Mouse (Mus musculus) heart, postnatal 0 days (tissue): ENCODE measurements around the gene Dusp28. TPM values are rescaled to one million over a fixed set of nuclear protein-coding genes. Genes with fewer than 3 reads are reported as not detected.

Source experiments
- ATAC-seq: fragments of 200-750 bp; cut with Nextera tagmentation; 2 replicates; pipeline ENCODE4 v1.8.0; 2017; ENCODE audit warnings: low read depth, moderate number of reproducible peaks, moderate library complexity; ENCODE audit not compliant: insufficient read depth
- DNase-seq: peaks from one replicate; pipeline ENCODE4 v3.0.0-alpha.2; 2016; ENCODE audit warnings: low spot score
- H3K27ac ChIP-seq: fragments of 300-500 bp; sonication (generic); 2 replicates; pipeline ENCODE4 v1.5.1; 2014; ENCODE audit warnings: low read depth, mild to moderate bottlenecking
- H3K27me3 ChIP-seq: fragments of 300-500 bp; sonication (generic); 2 replicates; pipeline ENCODE4 v1.6.1; 2014; ENCODE audit warnings: low read length, mixed read lengths; ENCODE audit not compliant: control insufficient read depth, insufficient read depth
- H3K36me3 ChIP-seq: fragments of 300-500 bp; sonication (generic); replicated peaks from 2 replicates; pipeline ENCODE4 v1.6.1; 2014; ENCODE audit warnings: low read length, mixed read lengths; ENCODE audit not compliant: control insufficient read depth, insufficient read depth
- H3K4me1 ChIP-seq: fragments of 300-500 bp; sonication (generic); 2 replicates; pipeline ENCODE4 v1.6.1; 2014; ENCODE audit warnings: antibody characterized with exemption; ENCODE audit not compliant: control insufficient read depth, insufficient read depth
- H3K4me2 ChIP-seq: fragments of 300-500 bp; sonication (generic); 2 replicates; pipeline ENCODE4 v1.6.1; 2014; ENCODE audit warnings: low read depth, mild to moderate bottlenecking, low read length, moderate library complexity
- H3K4me3 ChIP-seq: fragments of 300-500 bp; sonication (generic); 2 replicates; pipeline ENCODE4 v1.5.1; 2014; ENCODE audit warnings: low read depth, low read length
- H3K9ac ChIP-seq: fragments of 300-500 bp; sonication (generic); replicated peaks from 2 replicates; pipeline ENCODE4 v1.6.1; 2014; ENCODE audit warnings: low read depth, low read length, mixed read lengths
- H3K9me3 ChIP-seq: fragments of 300-500 bp; sonication (generic); replicated peaks from 2 replicates; pipeline ENCODE4 v1.6.1; 2016; ENCODE audit warnings: low read length; ENCODE audit not compliant: control insufficient read depth
- CTCF ChIP-seq: IDR thresholded peaks from 2 replicates; pipeline ENCODE4 v1.5.1; 2016; ENCODE audit warnings: antibody characterized with exemption, control low read depth, low read depth
- EP300 ChIP-seq: IDR thresholded peaks from 2 replicates; pipeline ENCODE4 v1.6.1; 2016; ENCODE audit warnings: antibody characterized with exemption, low read depth
- WGBS: fragments of 180-500 bp; shearing (Covaris S2); extraction: QIAGEN DNeasy Blood & Tissue Kit; methylation state at CpG from one replicate; pipeline ENCODE4 v1.1.7; 2014; 5-methylcytosine and 5-hydroxymethylcytosine counted together
- polyA plus RNA-seq: library from polyadenylated mRNA; unstranded; fragments of >200 nt; fragmentation: Nextera tagmentation; extraction: Ambion mirVana; gene quantifications from 2 replicates; pipeline ENCODE4 v1.2.1, GENCODE M21; 2015
- total RNA-seq: library from RNA; depleted of rRNA; stranded (reverse); fragments of >200 nt; gene quantifications from 2 replicates; pipeline ENCODE4 v1.2.3, GENCODE M21; 2014; ENCODE audit warnings: low replicate concordance

The Dusp28 gene
- total and polyA plus RNA-seq, 2 experiments from 2014 or later, result 21.4 to 23.5 TPM

GRCm38 (mm10) chr1:92935054-92935962 lies 28.5 kb downstream of the Dusp28 start:
- ATAC-seq, result no peak

GRCm38 (mm10) chr1:92935977-92936376 lies 29.2 kb downstream of the Dusp28 start:
- Histone ChIP-seq H3K9me3 (no peaks in the 10 kb centered on the region), H3K4me2 (peak overlapping the region; percentile 98), H3K4me3 (peak overlapping the region; percentile 70; the same call in 1 of the 2 replicates), H3K4me1 (peaks cover 15% of the 10 kb centered on the region), H3K27me3 (no peaks in the 10 kb centered on the region), H3K27ac (no peak overlapping the region), H3K9ac (no peak overlapping the region), H3K36me3 (peaks cover 32% of the 10 kb centered on the region)
- TF ChIP-seq CTCF, result peak; percentile 12; the same call in 1 of the 2 replicates
- TF ChIP-seq EP300, result no peak
- DNase-seq (no peak), ATAC-seq (no peak)
- whole genome bisulfite sequencing, result 25% methylated on average over 2 of the region's 2 CpGs

More at GRCm38 (mm10) chr1:92935054-92935962, 28.5 kb downstream of the Dusp28 start:
- H3K9me3 ChIP-seq, result no peaks in the 10 kb centered on the region
- H3K27ac ChIP-seq, result peak overlapping the region; percentile 93
- peaks cover 17% of the 10 kb centered on the region for H3K4me1 ChIP-seq
- H3K4me3 ChIP-seq, result peak overlapping the region; percentile 70
- 14% methylated on average over 10 of the region's 10 CpGs for WGBS
- H3K4me2 ChIP-seq, result peak overlapping the region; percentile 98
- peak overlapping the region; percentile 71 for H3K9ac ChIP-seq
- DNase-seq, result no peak
- peaks cover 25% of the 10 kb centered on the region for H3K36me3 ChIP-seq
- H3K27me3 ChIP-seq, result no peaks in the 10 kb centered on the region
- TF ChIP-seq EP300 (no peak), CTCF (no peak)

- Histone ChIP-seq H3K4me1 (peaks cover 15% of the 10 kb centered on the region), H3K9ac (no peak overlapping the region), H3K27ac (no peak overlapping the region), H3K4me2 (no peak overlapping the region), H3K4me3 (no peak overlapping the region), H3K9me3 (no peaks in the 10 kb centered on the region), H3K36me3 (peaks cover 36% of the 10 kb centered on the region), H3K27me3 (no peaks in the 10 kb centered on the region)
- DNase-seq, result no peak
- ATAC-seq, result no peak
- WGBS, result 86% methylated on average over 3 of the region's 3 CpGs
- no peak for TF ChIP-seq CTCF
- no peak for TF ChIP-seq EP300
These were observed 29.7 kb downstream of the Dusp28 start for GRCm38 (mm10) chr1:92936467-92936866.

GRCm38 (mm10) chr1:92937797-92938196 lies 31.0 kb downstream of the Dusp28 start:
- no peak overlapping the region for H3K4me2 ChIP-seq
- H3K9me3 ChIP-seq, result no peaks in the 10 kb centered on the region
- H3K27ac ChIP-seq, result no peak overlapping the region
- H3K4me1 ChIP-seq, result peaks cover 15% of the 10 kb centered on the region
- peaks cover 48% of the 10 kb centered on the region for H3K36me3 ChIP-seq
- TF ChIP-seq EP300 (no peak), CTCF (no peak)
- WGBS, result 91% methylated on average over 3 of the region's 3 CpGs
- no peak for ATAC-seq
- no peak overlapping the region for H3K9ac ChIP-seq
- no peak for DNase-seq
- H3K27me3 ChIP-seq, result no peaks in the 10 kb centered on the region
- H3K4me3 ChIP-seq, result no peak overlapping the region

- Histone ChIP-seq H3K4me3 (no peak overlapping the region), H3K27me3 (no peaks in the 10 kb centered on the region), H3K9me3 (no peaks in the 10 kb centered on the region), H3K4me2 (no peak overlapping the region), H3K27ac (no peak overlapping the region), H3K4me1 (peaks cover 10% of the 10 kb centered on the region), H3K36me3 (peaks cover 67% of the 10 kb centered on the region), H3K9ac (no peak overlapping the region)
- no peak for ATAC-seq
- DNase-seq, result no peak
- TF ChIP-seq CTCF (no peak), EP300 (no peak)
- WGBS, result 90% methylated on average over 4 of the region's 4 CpGs
These were observed 33.0 kb downstream of the Dusp28 start for GRCm38 (mm10) chr1:92939746-92940145.
